Mouse (Mus musculus): Measurements from ENCODE around the gene Fam24b. TPM values are rescaled to one million over a fixed set of nuclear protein-coding genes. Genes with fewer than 3 reads are reported as not detected.
A peak's percentile ranks its signal among the peaks of the same experiment; 100 is the strongest.

Gene Fam24b
- polyA plus RNA-seq (2012; rRNA removed), result not detected in 2 replicates

DNA sequence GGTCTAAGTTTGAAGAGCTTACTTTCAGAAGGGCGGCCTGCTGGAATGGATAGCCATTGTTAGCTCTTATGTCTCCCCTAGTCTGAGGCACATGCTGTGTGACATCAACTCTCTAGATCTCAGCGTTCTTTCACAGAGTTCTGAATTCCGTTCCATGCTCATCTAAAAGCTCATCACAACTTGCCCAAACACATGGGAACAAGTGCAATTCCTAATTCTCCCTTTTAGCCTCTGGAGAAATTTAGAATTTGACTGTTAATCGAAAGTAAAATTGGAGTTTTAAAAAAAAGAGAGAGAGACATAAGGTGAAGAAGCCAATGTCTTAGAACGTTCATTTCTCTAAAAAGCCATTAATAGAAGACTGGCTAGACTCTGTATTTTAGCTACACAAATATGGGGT, at the start of gene Fam24b:
Fam24b (minus strand) TSS at position 101 of the 400 bp plus-strand sequence.
- no peaks in the 10 kb centered on the region for H3K27me3 ChIP-seq (ENCODE audit: control insufficient read depth, insufficient read depth, low read length)
- TF ChIP-seq CTCF (IDR thresholded peaks at IDR 0.05; ENCODE audit: extremely low read depth, insufficient read length, insufficient replicate concordance, low read depth, low read length) (no peak), POLR2A (IDR thresholded peaks at IDR 0.05; ENCODE audit: low read depth, low read length) (no peak)
- H3K36me3 ChIP-seq (ENCODE audit: control insufficient read depth, insufficient read depth, low read length), result no peaks in the 10 kb centered on the region
- 90% methylated on average over 5 of the region's 5 CpGs for WGBS
- no peak within 1 kb of the TSS for H3K4me3 ChIP-seq (ENCODE audit: low read depth, low read length)
- H3K27ac ChIP-seq (ENCODE audit: insufficient read depth, low read depth, low read length), result no peak within 1 kb of the TSS
- H3K4me1 ChIP-seq (ENCODE audit: control insufficient read depth, insufficient read depth, insufficient read length, low read length), result no peaks in the 10 kb centered on the region

GRCm38 (mm10) chr7:131371880-131372651, 42.8 kb upstream of the Fam24b start:
- no peak overlapping the region for H3K27ac ChIP-seq (ENCODE audit: insufficient read depth, low read depth, low read length)
- H3K4me3 ChIP-seq (ENCODE audit: low read depth, low read length), result no peak overlapping the region

DNA sequence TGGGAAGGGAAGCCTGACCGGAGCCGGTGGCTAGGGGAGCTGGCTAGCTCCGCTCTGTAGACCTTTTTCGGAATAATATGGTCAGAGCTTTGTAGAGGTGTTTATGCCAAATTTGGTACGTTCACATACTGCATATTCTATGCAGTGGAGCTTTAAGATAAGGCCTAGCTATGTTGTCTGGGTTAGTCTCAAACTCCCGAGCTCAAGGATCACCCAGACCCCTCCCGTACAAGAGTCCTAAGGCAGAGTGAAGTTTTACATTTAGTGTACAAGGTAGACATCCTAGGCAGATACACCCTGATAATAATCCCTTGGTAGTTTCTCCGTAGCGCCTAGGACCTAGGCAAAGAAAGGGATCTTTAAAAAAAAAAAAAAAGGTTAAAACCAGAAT, 42.1 kb upstream of the Fam24b start:
- Histone ChIP-seq H3K4me1 (ENCODE audit: control insufficient read depth, insufficient read depth, insufficient read length, low read length) (no peaks in the 10 kb centered on the region), H3K27ac (ENCODE audit: insufficient read depth, low read depth, low read length) (peak overlapping the region; percentile 79; the same call in 1 of the 2 replicates), H3K36me3 (ENCODE audit: control insufficient read depth, insufficient read depth, low read length) (peaks cover 6% of the 10 kb centered on the region), H3K4me3 (ENCODE audit: low read depth, low read length) (peak overlapping the region; percentile 84), H3K27me3 (ENCODE audit: control insufficient read depth, insufficient read depth, low read length) (no peaks in the 10 kb centered on the region)
- 2% methylated on average over 9 of the region's 9 CpGs for WGBS
- no peak for TF ChIP-seq CTCF (IDR thresholded peaks at IDR 0.05; ENCODE audit: extremely low read depth, insufficient read length, insufficient replicate concordance, low read depth, low read length)
- no peak for TF ChIP-seq POLR2A (IDR thresholded peaks at IDR 0.05; ENCODE audit: low read depth, low read length)

More at GRCm38 (mm10) chr7:131371880-131372651, 42.8 kb upstream of the Fam24b start:
- H3K4me1 ChIP-seq (ENCODE audit: control insufficient read depth, insufficient read depth, insufficient read length, low read length), result no peaks in the 10 kb centered on the region
- TF ChIP-seq POLR2A (IDR thresholded peaks at IDR 0.05; ENCODE audit: low read depth, low read length) (no peak), CTCF (IDR thresholded peaks at IDR 0.05; ENCODE audit: extremely low read depth, insufficient read length, insufficient replicate concordance, low read depth, low read length) (no peak)
- peaks cover 6% of the 10 kb centered on the region for H3K36me3 ChIP-seq (ENCODE audit: control insufficient read depth, insufficient read depth, low read length)
- H3K27me3 ChIP-seq (ENCODE audit: control insufficient read depth, insufficient read depth, low read length), result no peaks in the 10 kb centered on the region
- 54% methylated on average over 9 of the region's 9 CpGs for WGBS

DNA sequence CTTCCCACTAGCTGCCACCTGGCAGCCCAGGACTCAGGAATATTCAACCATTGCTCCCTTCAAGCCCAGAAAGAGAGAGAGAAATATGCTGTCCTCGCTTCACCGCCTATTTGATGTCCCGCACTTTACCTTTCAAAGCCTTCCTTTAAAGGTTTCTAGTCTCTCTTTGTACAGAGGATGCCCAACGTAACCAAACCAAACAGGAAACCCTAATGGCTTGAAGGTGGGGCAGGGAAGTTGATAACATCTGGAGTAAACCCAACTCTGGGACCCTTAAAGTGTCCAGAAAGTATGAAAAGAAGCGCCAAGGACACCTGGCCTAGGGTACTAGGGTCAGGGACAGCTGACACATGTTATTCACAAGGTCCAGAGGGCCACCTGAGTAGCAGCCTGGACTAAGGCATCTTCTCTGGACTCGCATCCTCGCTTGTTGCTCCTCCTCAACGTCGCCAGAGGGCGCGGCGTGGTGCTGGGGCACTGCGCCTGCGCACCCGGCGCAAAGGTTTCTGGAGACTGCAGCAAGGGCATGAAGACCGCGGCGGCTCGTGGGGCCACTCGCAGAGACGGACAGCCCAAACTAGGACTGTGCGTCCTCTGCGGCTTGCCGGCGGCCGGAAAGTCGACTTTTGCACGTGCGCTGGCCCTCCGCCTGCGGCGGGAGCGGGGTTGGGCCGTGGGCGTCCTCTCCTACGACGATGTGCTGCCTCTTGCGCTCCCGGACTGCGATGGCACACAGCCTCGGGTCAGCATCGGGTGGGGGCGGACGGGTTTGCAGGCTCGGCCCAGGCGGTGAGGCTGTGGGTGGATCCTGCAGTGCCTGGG, 41.5 kb upstream of the Fam24b start, which contains the start of gene Pstk:
Pstk (plus strand) TSS at position 494 of the 822 bp plus-strand sequence.
- Histone ChIP-seq H3K4me1 (ENCODE audit: control insufficient read depth, insufficient read depth, insufficient read length, low read length) (no peaks in the 10 kb centered on the region), H3K4me3 (ENCODE audit: low read depth, low read length) (peak within 1 kb of the TSS; percentile 84), H3K36me3 (ENCODE audit: control insufficient read depth, insufficient read depth, low read length) (peaks cover 6% of the 10 kb centered on the region), H3K27ac (ENCODE audit: insufficient read depth, low read depth, low read length) (peak within 1 kb of the TSS; percentile 79), H3K27me3 (ENCODE audit: control insufficient read depth, insufficient read depth, low read length) (no peaks in the 10 kb centered on the region)
- 4% methylated on average over 47 of the region's 47 CpGs for WGBS
- TF ChIP-seq CTCF (IDR thresholded peaks at IDR 0.05; ENCODE audit: extremely low read depth, insufficient read length, insufficient replicate concordance, low read depth, low read length) (peak; percentile 78; the same call in 1 of the 2 replicates), POLR2A (IDR thresholded peaks at IDR 0.05; ENCODE audit: low read depth, low read length) (peak; percentile 91)

DNA sequence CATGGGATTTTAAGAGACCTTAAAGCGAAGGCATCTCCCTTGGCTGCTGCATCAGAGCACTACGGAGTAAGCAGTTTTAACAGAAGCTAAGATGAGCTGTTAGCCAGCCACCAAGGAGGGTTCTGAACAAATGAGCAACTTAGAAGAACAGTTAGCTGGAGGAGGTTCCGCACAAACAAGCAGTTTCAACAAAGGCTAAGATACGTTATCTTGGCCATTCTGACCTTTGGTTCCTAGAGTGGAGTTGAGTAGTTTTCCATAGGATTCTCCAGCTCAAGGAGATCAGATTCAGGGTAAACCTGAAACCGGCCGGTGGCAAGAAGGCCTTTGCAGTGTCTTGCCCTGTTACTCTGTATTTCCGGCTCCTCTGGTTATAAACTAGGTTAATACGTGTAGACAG, 34.8 kb upstream of the Fam24b start:
- TF ChIP-seq CTCF (IDR thresholded peaks at IDR 0.05; ENCODE audit: extremely low read depth, insufficient read length, insufficient replicate concordance, low read depth, low read length), result no peak
- no peak for TF ChIP-seq POLR2A (IDR thresholded peaks at IDR 0.05; ENCODE audit: low read depth, low read length)
- Histone ChIP-seq H3K27ac (ENCODE audit: insufficient read depth, low read depth, low read length) (peak overlapping the region; percentile 20; the same call in 1 of the 2 replicates), H3K4me3 (ENCODE audit: low read depth, low read length) (no peak overlapping the region), H3K27me3 (ENCODE audit: control insufficient read depth, insufficient read depth, low read length) (no peaks in the 10 kb centered on the region), H3K4me1 (ENCODE audit: control insufficient read depth, insufficient read depth, insufficient read length, low read length) (peaks cover 8% of the 10 kb centered on the region; the same call in 1 of the 2 replicates), H3K36me3 (ENCODE audit: control insufficient read depth, insufficient read depth, low read length) (0 out of 2 replicates have a peak, but pooled peaks cover 1% of the 10 kb centered on the region)
- WGBS, result 36% methylated on average over 8 of the region's 8 CpGs

GRCm38 (mm10) chr7:131362615-131363300, 33.4 kb upstream of the Fam24b start, which contains the start of gene 2310057M21Rik:
Gene 2310057M21Rik, minus strand, starts transcription at chr7:131362759.
- under 1% methylated on average over 55 of the region's 55 CpGs for WGBS
- TF ChIP-seq POLR2A (IDR thresholded peaks at IDR 0.05; ENCODE audit: low read depth, low read length) (peak; percentile 55), CTCF (IDR thresholded peaks at IDR 0.05; ENCODE audit: extremely low read depth, insufficient read length, insufficient replicate concordance, low read depth, low read length) (no peak)
- Histone ChIP-seq H3K36me3 (ENCODE audit: control insufficient read depth, insufficient read depth, low read length) (peaks cover 9% of the 10 kb centered on the region), H3K4me3 (ENCODE audit: low read depth, low read length) (peak within 1 kb of the TSS; percentile 96), H3K27ac (ENCODE audit: insufficient read depth, low read depth, low read length) (peak within 1 kb of the TSS; percentile 84), H3K27me3 (ENCODE audit: control insufficient read depth, insufficient read depth, low read length) (no peaks in the 10 kb centered on the region), H3K4me1 (ENCODE audit: control insufficient read depth, insufficient read depth, insufficient read length, low read length) (peaks cover 8% of the 10 kb centered on the region; the same call in 1 of the 2 replicates)
